Comparison of ENCODE assay signal across 12 mouse cellular contexts in the genomic region with DNA sequence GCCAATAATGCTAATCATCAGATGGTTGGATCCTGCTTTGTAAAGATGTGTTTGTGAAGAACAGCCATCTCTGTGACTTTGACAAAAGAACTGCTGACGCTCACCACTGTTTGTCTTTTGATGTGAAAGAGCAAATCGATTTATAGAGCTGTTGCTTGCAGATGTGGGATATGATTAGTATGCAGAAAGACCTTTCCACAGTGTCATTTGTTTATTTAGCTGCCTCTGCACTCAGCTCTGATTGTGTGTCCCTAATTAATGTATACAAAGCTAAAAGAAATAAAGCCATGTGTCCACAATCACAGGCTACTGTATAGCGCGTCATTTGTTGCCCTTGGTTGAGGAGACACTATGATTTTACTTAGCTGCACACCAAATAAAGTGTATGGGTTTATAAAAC.
"Had no signal": no experiment of that assay in that cellular context is flagged by ENCODE, and none has a peak within 500 bp of the region (broad histone marks: within the 10 kb centered on the region; RNA-seq: fewer than 3 reads in every experiment).

No protein-coding gene starts in this region.

- H3K27ac ChIP-seq: left cerebral cortex, adult 2 months; limb, embryonic 15.5 days; liver, embryonic 12.5 days; neural tube, embryonic 13.5 days; stomach, embryonic 15.5 days had no signal

- H3K4me1 ChIP-seq: limb, embryonic 15.5 days; liver, embryonic 12.5 days; stomach, embryonic 15.5 days had no signal

- H3K27me3 ChIP-seq: limb, embryonic 15.5 days; liver, embryonic 12.5 days; stomach, embryonic 15.5 days had no signal

- DNase-seq: kidney, adult 8-10 months; kidney, postnatal 25 days; right cerebral cortex, postnatal 4 days; spleen, adult 18-20 months; thymus, adult 2 months; thymus, postnatal 36 days had no signal

- H3K4me3 ChIP-seq: left cerebral cortex, adult 2 months; limb, embryonic 15.5 days; liver, embryonic 12.5 days; neural tube, embryonic 13.5 days; stomach, embryonic 15.5 days had no signal

- ATAC-seq: intestine, postnatal 0 days; liver, embryonic 12.5 days had no signal

- H3K9ac ChIP-seq: limb, embryonic 15.5 days; liver, embryonic 12.5 days; neural tube, embryonic 13.5 days; stomach, embryonic 15.5 days had no signal

- H3K4me2 ChIP-seq: limb, embryonic 15.5 days; liver, embryonic 12.5 days; neural tube, embryonic 13.5 days; stomach, embryonic 15.5 days had no signal

- H3K36me3 ChIP-seq: limb, embryonic 15.5 days; liver, embryonic 12.5 days; neural tube, embryonic 13.5 days; stomach, embryonic 15.5 days had no signal

- H3K9me3 ChIP-seq: limb, embryonic 15.5 days; liver, embryonic 12.5 days; neural tube, embryonic 13.5 days; stomach, embryonic 15.5 days had no signal
